Mouse (Mus musculus) thymus, adult 2 months (tissue): Measurements from ENCODE around the gene Kxd1.

Source experiments
- CTCF ChIP-seq: fragments of 200-500 bp; IDR thresholded peaks from 2 replicates; pipeline ENCODE4 v1.5.1; 2012; ENCODE audit warnings: mild to moderate bottlenecking, control low read depth, low read length, moderate library complexity, borderline replicate concordance; ENCODE audit not compliant: control insufficient read depth, poor library complexity, insufficient read depth; ENCODE audit errors: extremely low read depth
- POLR2A ChIP-seq: fragments of 200-500 bp; IDR thresholded peaks from 2 replicates; pipeline ENCODE4 v1.6.1; 2012; ENCODE audit warnings: mild to moderate bottlenecking, low read length, control low read depth, moderate library complexity; ENCODE audit not compliant: control insufficient read depth, poor library complexity, insufficient read depth; ENCODE audit errors: extremely low read depth

GRCm38 (mm10) chr8:70541081-70541480 lies 13.3 kb upstream of the Kxd1 start:
- TF ChIP-seq CTCF (no peak), POLR2A (no peak)
